Mouse (Mus musculus) CH12.LX (cell line): ENCODE data around the gene Chrna1. TPM values are rescaled to one million over a fixed set of nuclear protein-coding genes. Genes with fewer than 3 reads are reported as not detected.

ENCODE experiments used
- polyA plus RNA-seq: library from polyadenylated mRNA; unstranded; fragments of >175 nt; gene quantifications from 2 replicates; pipeline ENCODE4 v1.2.1, GENCODE M21; 2012; ENCODE audit warnings: low read depth; ENCODE audit not compliant: insufficient read length
- total RNA-seq, 2 experiments: library from RNA; depleted of rRNA; stranded (reverse); fragments of 300-350 nt in 1 of 2; fragments of >200 nt in 1 of 2; gene quantifications; 2 replicates each; pipeline ENCODE4 v1.2.3; 2012 to 2014

The Chrna1 gene
- total and polyA plus RNA-seq, 3 experiments: not detected

Other genes starting within 250 kb of the Chrna1 start
- gene Gpr155, start 193.8 kb downstream of the Chrna1 start, total RNA-seq (2012; rRNA removed): 3.2 and 4.4 TPM in 2 replicates
- gene Gpr155, start 193.8 kb downstream of the Chrna1 start, total RNA-seq (2014; rRNA removed): 3.0 and 4.4 TPM in 2 replicates
- gene Gpr155, start 193.8 kb downstream of the Chrna1 start, polyA plus RNA-seq: 4.0 and 5.7 TPM in 2 replicates
- gene Wipf1, start 50.6 kb downstream of the Chrna1 start, total RNA-seq (2012; rRNA removed): 18.3 and 19.2 TPM in 2 replicates
- gene Wipf1, start 50.6 kb downstream of the Chrna1 start, total RNA-seq (2014; rRNA removed): 18.8 and 21.8 TPM in 2 replicates
- gene Wipf1, start 50.6 kb downstream of the Chrna1 start, polyA plus RNA-seq: 88.7 and 95.0 TPM in 2 replicates
- gene Chn1, start 195.0 kb upstream of the Chrna1 start, total RNA-seq (2012; rRNA removed): 4.2 and 4.6 TPM in 2 replicates
- 9.9 and 13.0 TPM in 2 replicates for gene Chn1, start 195.0 kb upstream of the Chrna1 start, total RNA-seq (2014; rRNA removed)
- 15.0 and 17.0 TPM in 2 replicates for gene Chn1, start 195.0 kb upstream of the Chrna1 start, polyA plus RNA-seq